Mouse (Mus musculus) cerebellum, postnatal 10 days (tissue): Measurements from ENCODE around the gene Borcs6.
A peak's percentile ranks its signal among the peaks of the same experiment; 100 is the strongest.

Source experiments
- DNase-seq, 2 experiments: peaks; one replicate each; pipeline ENCODE4 v3.0.0; 2021; ENCODE audit warnings: mixed read lengths in 2 of 2

Borcs6 gene

GRCm38 (mm10) chr11:69071262-69071661, 11.7 kb downstream of the Borcs6 start:
- no peak for DNase-seq

DNA sequence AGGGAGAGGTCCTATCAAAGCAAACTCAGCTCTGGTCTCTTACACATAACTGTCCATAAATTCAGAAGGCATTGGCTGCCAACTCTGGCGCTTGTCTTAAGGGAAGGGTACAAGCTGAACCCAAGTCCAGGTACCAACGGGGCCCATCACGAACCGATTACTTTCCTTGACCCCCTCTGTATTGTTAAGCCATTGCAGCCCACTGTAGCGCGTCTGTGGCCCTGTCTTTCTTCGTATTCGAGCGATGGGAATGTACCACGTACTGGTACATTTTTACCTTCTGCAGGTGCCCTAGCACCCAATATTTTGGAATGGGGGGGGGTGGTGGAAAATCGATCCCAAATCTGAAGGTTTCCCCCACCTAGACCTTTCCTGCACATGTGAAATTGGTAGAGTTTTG, 12.7 kb downstream of the Borcs6 start:
- no peak for DNase-seq

DNA sequence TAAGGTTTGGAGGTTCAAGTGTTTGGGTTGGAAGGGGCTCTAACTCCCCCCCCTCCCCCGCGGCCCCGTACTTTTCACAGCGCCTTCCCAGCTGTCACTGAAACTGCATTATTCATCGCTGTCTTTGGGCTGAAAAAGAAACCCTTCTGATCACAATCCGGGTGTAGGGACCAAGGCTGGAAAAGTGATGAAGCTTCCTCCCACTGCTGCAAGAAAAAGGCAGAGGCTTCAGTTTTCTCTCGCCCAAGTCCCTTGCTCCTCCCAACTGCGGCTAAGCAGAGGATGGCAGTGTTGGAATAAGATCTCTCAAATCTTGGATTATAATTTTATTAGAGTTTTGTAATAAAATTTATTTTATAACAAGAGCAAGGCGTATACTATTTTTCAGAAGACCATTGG, 13.1 kb downstream of the Borcs6 start:
- DNase-seq = peak in 1 of 2 experiments; percentile 32

- DNase-seq = peak; percentile 92 to 94
These were observed 13.8 kb downstream of the Borcs6 start for GRCm38 (mm10) chr11:69073065-69073888.

- DNase-seq = peak in 1 of 2 experiments; percentile 26
These were observed 14.6 kb downstream of the Borcs6 start for GRCm38 (mm10) chr11:69073951-69074775.

- no peak for DNase-seq
These were observed 15.2 kb downstream of the Borcs6 start for GRCm38 (mm10) chr11:69074776-69075069.

GRCm38 (mm10) chr11:69075764-69076479, 16.4 kb downstream of the Borcs6 start:
- no peak for DNase-seq

DNA sequence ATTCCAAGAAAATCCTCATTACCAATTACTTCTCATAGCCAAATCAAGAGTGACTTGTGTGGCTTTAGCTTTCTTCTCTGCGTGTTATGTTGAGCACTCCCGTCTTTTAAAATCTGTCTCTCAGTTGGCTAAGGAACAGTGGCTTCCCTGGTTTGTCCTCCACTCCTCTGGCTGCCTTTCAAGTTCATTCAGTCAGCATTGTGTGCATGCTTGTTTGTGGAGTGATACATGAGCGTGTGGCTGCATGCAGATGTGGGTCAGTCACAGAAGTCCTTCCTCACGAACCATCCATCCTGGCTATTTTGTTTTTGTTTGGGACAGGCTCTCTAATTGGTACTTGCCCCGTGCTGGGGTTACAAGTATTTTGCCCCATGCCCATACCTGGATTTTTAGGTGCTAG, 17.1 kb downstream of the Borcs6 start:
- DNase-seq = no peak

DNA sequence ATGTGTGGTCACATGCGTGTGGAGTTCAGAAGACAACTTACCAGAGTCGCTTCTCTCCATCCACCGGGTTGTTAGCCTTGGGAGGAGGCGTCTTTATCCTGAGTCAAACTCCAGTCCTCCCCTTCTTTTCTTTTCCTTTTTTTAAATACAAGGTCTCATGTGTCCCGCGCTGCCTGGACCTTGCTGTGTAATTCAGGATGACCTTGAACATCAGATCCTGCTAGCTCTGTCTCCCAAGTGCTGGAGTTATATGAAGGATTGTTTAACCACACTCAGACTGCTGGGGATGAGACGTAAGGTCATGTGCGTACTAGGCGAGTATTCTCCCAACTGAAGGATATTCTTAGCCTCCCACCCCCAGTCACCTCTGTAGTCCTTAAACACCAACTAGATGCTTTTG, 17.8 kb downstream of the Borcs6 start:
- no peak for DNase-seq

- no peak for DNase-seq
These were observed 18.5 kb downstream of the Borcs6 start for GRCm38 (mm10) chr11:69078041-69078440.

DNA sequence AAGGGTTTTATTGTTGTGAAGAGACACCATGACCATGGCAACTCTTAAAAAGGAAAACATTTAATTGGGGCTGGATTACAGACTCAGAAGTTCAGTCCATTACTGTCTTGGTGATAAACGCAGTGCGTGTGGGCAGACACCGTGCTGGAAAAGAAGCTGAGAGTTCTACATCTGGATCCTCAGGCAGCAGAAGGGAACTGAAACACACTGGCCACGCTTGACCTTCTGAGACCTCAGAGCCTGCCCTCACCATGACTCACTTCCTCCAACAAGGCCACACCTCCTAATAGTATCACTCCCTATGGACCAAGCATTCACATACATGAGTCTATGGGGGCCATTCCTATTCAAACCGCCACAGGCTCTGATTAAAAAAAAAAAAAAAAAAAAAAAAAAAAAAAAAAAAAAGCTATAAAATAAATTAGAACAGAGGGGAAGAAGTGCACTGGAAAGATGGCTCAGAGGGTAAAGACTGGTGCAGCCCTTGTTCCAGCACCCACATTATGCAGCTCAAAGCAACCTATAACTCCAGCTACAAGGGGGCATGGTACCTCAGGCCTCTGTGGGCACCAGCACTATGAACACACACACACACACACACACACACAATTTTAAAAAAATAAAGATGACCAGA, 19.4 kb downstream of the Borcs6 start:
- no peak for DNase-seq

- no peak for DNase-seq
These were observed 20.8 kb downstream of the Borcs6 start for GRCm38 (mm10) chr11:69080102-69080854.

DNA sequence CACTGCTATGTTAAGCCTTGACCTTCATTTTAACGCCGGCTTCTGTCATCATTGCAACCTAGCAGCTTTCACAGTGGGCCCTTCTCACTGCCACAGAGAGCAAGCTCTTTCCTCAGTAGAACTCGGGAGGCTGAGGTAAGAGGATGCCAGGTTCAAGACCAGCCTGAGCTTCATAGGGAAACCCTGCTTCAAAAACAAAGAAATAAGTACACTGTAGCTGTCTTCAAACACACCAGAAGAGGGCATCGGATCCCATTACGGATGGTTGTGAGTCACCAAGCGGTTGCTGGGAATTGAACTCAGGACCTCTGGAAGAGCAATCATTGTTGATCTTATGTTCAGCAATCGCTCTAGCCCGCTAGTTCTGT, 21.3 kb downstream of the Borcs6 start:
- DNase-seq = no peak

GRCm38 (mm10) chr11:69081613-69082012, 22.1 kb downstream of the Borcs6 start:
- DNase-seq = no peak

GRCm38 (mm10) chr11:69085608-69086007, 26.1 kb downstream of the Borcs6 start:
- DNase-seq = no peak

DNA sequence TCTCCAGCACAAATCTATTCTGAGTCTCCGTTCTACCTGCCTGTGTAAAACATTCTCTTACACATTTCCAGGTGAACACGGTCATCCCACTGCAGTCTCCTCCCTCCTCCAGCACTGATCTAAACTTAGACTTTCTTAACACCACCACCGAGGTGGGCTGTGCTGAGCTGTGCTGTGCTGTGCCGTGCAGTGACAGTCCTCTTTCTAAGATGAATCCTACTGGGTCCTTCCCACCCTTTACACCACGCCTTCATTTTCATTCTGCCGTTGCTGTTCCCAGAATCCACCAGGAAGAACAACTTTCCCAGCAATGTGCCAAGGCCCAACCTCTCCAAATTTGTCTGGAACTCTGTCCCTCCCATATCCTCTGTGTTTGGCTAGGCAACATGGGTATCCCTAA, 26.9 kb downstream of the Borcs6 start:
- DNase-seq = no peak

- DNase-seq = peak in 1 of 2 experiments; percentile 15
These were observed 27.6 kb downstream of the Borcs6 start for GRCm38 (mm10) chr11:69087082-69087481.

GRCm38 (mm10) chr11:69087597-69087996, 28.1 kb downstream of the Borcs6 start:
- DNase-seq = peak in 1 of 2 experiments; percentile 21

DNA sequence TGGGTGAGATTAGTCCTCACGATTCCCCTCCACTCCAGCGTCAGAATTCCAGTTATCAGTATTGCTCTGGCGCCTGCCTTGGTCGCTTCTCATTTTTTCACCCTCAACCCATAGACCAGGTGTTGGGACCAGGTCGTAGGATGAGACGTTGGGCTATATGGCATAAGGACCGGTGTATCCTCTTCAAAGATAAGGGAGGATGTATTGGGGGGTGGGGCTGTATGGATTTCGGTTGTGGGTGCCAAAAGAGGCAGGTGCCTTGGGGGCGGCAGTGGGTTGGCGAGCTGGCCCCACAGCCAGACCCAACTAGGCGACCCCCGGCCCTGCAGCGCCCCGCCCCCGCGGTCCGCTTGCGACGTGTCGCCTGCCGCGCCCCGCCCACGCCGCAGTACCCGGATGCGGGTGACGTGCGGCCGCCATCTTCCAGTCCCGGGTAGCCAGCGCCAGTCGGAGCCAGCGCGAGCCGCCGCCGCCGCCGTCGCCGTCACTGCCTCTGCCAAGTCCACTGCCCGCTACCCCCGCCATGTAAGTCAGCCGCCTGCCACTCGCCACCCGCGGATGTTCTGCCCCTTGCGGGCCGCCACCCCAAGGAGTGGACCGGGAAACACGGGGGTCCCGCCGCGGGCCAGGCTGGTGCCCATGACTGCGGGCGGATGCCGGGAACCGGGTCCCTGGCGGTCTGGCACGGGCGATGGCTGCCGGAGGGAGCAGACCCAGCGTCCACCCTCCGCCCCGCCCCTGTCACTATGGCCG, 28.8 kb downstream of the Borcs6 start, which contains the start of gene Vamp2:
Vamp2 (plus strand) TSS at position 388 of the 753 bp plus-strand sequence.
- peak; percentile 99 for DNase-seq

- no peak for DNase-seq
These were observed 29.5 kb downstream of the Borcs6 start for GRCm38 (mm10) chr11:69088856-69089615.
